Mouse (Mus musculus): ENCODE data around the gene Vgf.
A peak's percentile ranks its signal among the peaks of the same experiment; 100 is the strongest.

DNA sequence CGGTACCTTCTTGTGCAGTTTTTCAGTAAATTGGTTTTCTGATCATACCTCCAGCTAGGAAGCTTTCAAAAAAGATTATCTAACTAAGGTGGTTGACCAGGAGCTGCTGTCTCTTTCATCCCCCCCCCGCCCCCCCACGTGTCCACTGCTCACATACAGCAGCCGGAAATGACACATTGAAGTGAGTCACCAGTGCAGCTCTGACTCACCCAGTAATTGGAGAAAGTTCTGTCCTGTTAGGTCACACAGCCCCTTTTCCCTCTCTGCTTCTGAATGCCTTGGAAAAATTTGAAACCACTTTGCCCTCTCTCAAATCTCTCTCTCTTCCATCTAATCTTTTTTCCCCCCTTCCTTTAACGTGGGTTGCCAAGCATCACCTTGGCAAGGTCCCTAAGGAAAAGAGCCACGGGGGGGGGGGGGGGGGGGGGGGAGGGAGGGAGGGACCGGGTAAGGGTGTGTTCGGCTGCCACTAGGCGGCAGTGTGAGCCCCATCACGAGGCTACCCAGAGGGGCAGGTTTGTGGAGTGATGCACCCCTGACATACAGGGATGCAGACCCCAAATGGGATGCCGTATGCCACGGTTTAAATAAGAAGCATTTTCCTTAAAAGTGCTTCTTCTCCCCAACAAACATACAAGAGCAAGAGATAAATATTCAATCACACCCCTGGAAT, 35.8 kb downstream of the Vgf start:
- TF ChIP-seq CTCF (IDR thresholded peaks at IDR 0.05) (peak; percentile 67), EP300 (IDR thresholded peaks at IDR 0.05) (no peak)

Measured in lung, postnatal 0 days (tissue).